Mouse (Mus musculus): Measurements from ENCODE around the gene Ndufa11.

- no peak for TF ChIP-seq CTCF (IDR thresholded peaks at IDR 0.05; ENCODE audit: low read depth)
- TF ChIP-seq EP300 (IDR thresholded peaks at IDR 0.05; ENCODE audit: low read depth) = no peak
These were observed 52.4 kb downstream of the Ndufa11 start, which contains the start of gene Prr22 for GRCm38 (mm10) chr17:56769950-56770349.

Measured in liver, embryonic 14.5 days (tissue).